Mouse (Mus musculus): ENCODE measurements at regions not wholly inside any gene's neighbourhood (a gene's known extent, or its start where the extent isn't known, plus 50 kb on each side); places are given as distances from the start of the nearest gene placed in this dataset.

GRCm38 (mm10) chr2:94680096-94680765, 242.3 kb upstream of the Api5 start:
- in situ Hi-C loops (cut with MboI; ENCODE audit: low pct_ligation_motif_present, low pct_unique_long_range_greater_than_20kb, low sequenced_read_pairs) (no loop called here), dilution Hi-C loops (cut with MboI; ENCODE audit: extremely low pct_ligation_motif_present, extremely low pct_unique_long_range_greater_than_20kb, low sequenced_read_pairs) (no loop called here)
- H3K9ac ChIP-seq (ENCODE audit: insufficient read depth, low read depth), result no peak overlapping the region
- H3K27ac ChIP-seq (ENCODE audit: insufficient read depth, low read depth), result no peak overlapping the region
- H3K27me3 ChIP-seq (replicated peaks), result no peaks in the 10 kb centered on the region
- H3K79me2 ChIP-seq (replicated peaks; ENCODE audit: control insufficient read depth, extremely low read depth, insufficient read depth, poor library complexity, severe bottlenecking), result no peaks in the 10 kb centered on the region
- no peaks in the 10 kb centered on the region for H3K36me3 ChIP-seq (replicated peaks in 1 of 2; ENCODE audit: control insufficient read depth in 1 of 2, insufficient read depth in 1 of 2, low read length in 1 of 2)
- no peak overlapping the region for H3K4me2 ChIP-seq (ENCODE audit: insufficient read depth, low read depth, poor library complexity, severe bottlenecking)
- peaks cover 53% of the 10 kb centered on the region for H3K9me3 ChIP-seq (replicated peaks; ENCODE audit: low read length)
- H3K4me3 ChIP-seq (replicated peaks in 1 of 3; ENCODE audit: low read depth in 2 of 3, low read length in 2 of 3, poor library complexity in 1 of 3), result no peak overlapping the region
- no peak for DNase-seq (ENCODE audit: extremely low read depth)
- H3K4me1 ChIP-seq (ENCODE audit: control insufficient read depth in 1 of 2, insufficient read depth in 2 of 2), result no peaks in the 10 kb centered on the region
- TF ChIP-seq EP300 (IDR thresholded peaks at IDR 0.05; ENCODE audit: low read length), result no peak
- TF ChIP-seq TCF12 (IDR thresholded peaks at IDR 0.05; ENCODE audit: low read depth, low read length), result no peak
- TF ChIP-seq SIN3A (IDR thresholded peaks at IDR 0.05; ENCODE audit: low read length), result no peak
- TF ChIP-seq MAZ (IDR thresholded peaks at IDR 0.05; ENCODE audit: low read depth, low read length), result no peak
- no peak for TF ChIP-seq E2F4 (IDR thresholded peaks at IDR 0.05; ENCODE audit: insufficient replicate concordance, low read depth, low read length)
- no peak for TF ChIP-seq MAX (IDR thresholded peaks at IDR 0.05; ENCODE audit: low read length)
- no peak for TF ChIP-seq BHLHE40 (IDR thresholded peaks at IDR 0.05; ENCODE audit: low read depth, low read length)
- TF ChIP-seq ZC3H11A (IDR thresholded peaks at IDR 0.05; ENCODE audit: low read depth, low read length), result no peak
- TF ChIP-seq HCFC1 (IDR thresholded peaks at IDR 0.05; ENCODE audit: low read depth, low read length), result no peak
- no peak for TF ChIP-seq RCOR1 (conservative IDR thresholded peaks at IDR 0.05; ENCODE audit: low read depth, low read length)
- no peak for TF ChIP-seq KAT2A (IDR thresholded peaks at IDR 0.05; ENCODE audit: insufficient replicate concordance, low read length)
- TF ChIP-seq MXI1 (IDR thresholded peaks at IDR 0.05; ENCODE audit: low read depth, low read length), result no peak
- TF ChIP-seq RAD21 (IDR thresholded peaks at IDR 0.05; ENCODE audit: low read depth, low read length), result no peak
- TF ChIP-seq USF1 (IDR thresholded peaks at IDR 0.05; ENCODE audit: low read depth, low read length), result no peak
- TF ChIP-seq IRF4 (IDR thresholded peaks at IDR 0.05; ENCODE audit: low read depth, low read length), result no peak
- no peak for TF ChIP-seq NELFE (IDR thresholded peaks at IDR 0.05; ENCODE audit: low read depth, low read length)
- no peak for TF ChIP-seq TBP (conservative IDR thresholded peaks at IDR 0.05; ENCODE audit: low read depth, low read length)
- TF ChIP-seq CHD1 (IDR thresholded peaks at IDR 0.05; ENCODE audit: low read depth, low read length), result no peak
- TF ChIP-seq CTCF (conservative IDR thresholded peaks at IDR 0.05 in 1 of 2, IDR thresholded peaks at IDR 0.05 in 1 of 2; ENCODE audit: low read depth in 2 of 2, low read length in 2 of 2), result no peak

DNA sequence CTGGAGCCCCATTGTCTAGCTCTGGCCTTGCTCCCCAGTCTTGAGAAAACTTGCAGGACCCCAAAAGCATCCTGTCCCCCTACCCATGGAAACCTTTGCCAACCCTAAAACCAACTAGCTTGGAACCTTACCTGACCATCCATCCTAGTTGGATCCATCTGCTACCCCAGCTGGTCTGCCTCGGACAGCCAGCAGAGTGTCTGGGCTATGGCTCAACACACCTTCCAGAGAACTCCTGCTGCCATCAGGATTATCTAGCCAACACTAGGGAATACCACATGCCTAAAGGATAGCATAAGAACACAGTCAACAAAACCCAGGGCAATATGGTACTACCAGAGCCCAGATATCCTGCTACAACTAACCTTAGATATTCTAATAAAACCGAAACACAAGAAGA, 227.9 kb upstream of the Api5 start:
- TF ChIP-seq IRF4 (IDR thresholded peaks at IDR 0.05; ENCODE audit: low read depth, low read length), result no peak
- no peak for TF ChIP-seq POLR2A (IDR thresholded peaks at IDR 0.05; ENCODE audit: low read depth, low read length)
- TF ChIP-seq ZMIZ1 (IDR thresholded peaks at IDR 0.05; ENCODE audit: low read depth, low read length), result no peak
- no peak for TF ChIP-seq ETS1 (conservative IDR thresholded peaks at IDR 0.05; ENCODE audit: low read depth, low read length)
- no peak for TF ChIP-seq TBP (conservative IDR thresholded peaks at IDR 0.05; ENCODE audit: low read depth, low read length)
- no peak for TF ChIP-seq NELFE (IDR thresholded peaks at IDR 0.05; ENCODE audit: low read depth, low read length)
- TF ChIP-seq NRF1 (IDR thresholded peaks at IDR 0.05; ENCODE audit: low read depth, low read length), result no peak
- TF ChIP-seq POLR2AphosphoS2 (IDR thresholded peaks at IDR 0.05; ENCODE audit: low read depth, low read length), result no peak
- TF ChIP-seq GABPA (IDR thresholded peaks at IDR 0.05; ENCODE audit: insufficient replicate concordance, low read depth, low read length), result no peak
- no peak for TF ChIP-seq UBTF (IDR thresholded peaks at IDR 0.05; ENCODE audit: low read depth, low read length)
- no peak for TF ChIP-seq JUN (IDR thresholded peaks at IDR 0.05; ENCODE audit: insufficient read depth, low read depth, low read length)
- no peak for TF ChIP-seq KAT2A (IDR thresholded peaks at IDR 0.05; ENCODE audit: insufficient replicate concordance, low read length)
- TF ChIP-seq ZC3H11A (IDR thresholded peaks at IDR 0.05; ENCODE audit: low read depth, low read length), result no peak
- H3K4me1 ChIP-seq (ENCODE audit: control insufficient read depth in 1 of 2, insufficient read depth in 2 of 2), result no peaks in the 10 kb centered on the region
- no peak overlapping the region for H3K27ac ChIP-seq (ENCODE audit: insufficient read depth, low read depth)
- H3K79me2 ChIP-seq (replicated peaks; ENCODE audit: control insufficient read depth, extremely low read depth, insufficient read depth, poor library complexity, severe bottlenecking), result no peaks in the 10 kb centered on the region
- dilution Hi-C loops (cut with MboI; ENCODE audit: extremely low pct_ligation_motif_present, extremely low pct_unique_long_range_greater_than_20kb, low sequenced_read_pairs) (no loop called here), in situ Hi-C loops (cut with MboI; ENCODE audit: low pct_ligation_motif_present, low pct_unique_long_range_greater_than_20kb, low sequenced_read_pairs) (no loop called here)
- DNase-seq (ENCODE audit: extremely low read depth), result no peak
- no peak overlapping the region for H3K9ac ChIP-seq (ENCODE audit: insufficient read depth, low read depth)
- H3K4me3 ChIP-seq (replicated peaks in 1 of 3; ENCODE audit: low read depth in 2 of 3, low read length in 2 of 3, poor library complexity in 1 of 3), result no peak overlapping the region
- H3K9me3 ChIP-seq (replicated peaks; ENCODE audit: low read length), result peaks cover 33% of the 10 kb centered on the region
- no peak overlapping the region for H3K4me2 ChIP-seq (ENCODE audit: insufficient read depth, low read depth, poor library complexity, severe bottlenecking)
- no peaks in the 10 kb centered on the region for H3K27me3 ChIP-seq (replicated peaks)
- no peaks in the 10 kb centered on the region for H3K36me3 ChIP-seq (replicated peaks in 1 of 2; ENCODE audit: control insufficient read depth in 1 of 2, insufficient read depth in 1 of 2, low read length in 1 of 2)
